Mouse (Mus musculus) T-cell, adult 2 months (primary cell): Measurements from ENCODE around the gene Cd63.
A peak's percentile ranks its signal among the peaks of the same experiment; 100 is the strongest.

Experiments used
- DNase-seq: peaks from one replicate; pipeline ENCODE4 v3.0.0; 2022; ENCODE audit warnings: low spot score

Cd63 gene

DNA sequence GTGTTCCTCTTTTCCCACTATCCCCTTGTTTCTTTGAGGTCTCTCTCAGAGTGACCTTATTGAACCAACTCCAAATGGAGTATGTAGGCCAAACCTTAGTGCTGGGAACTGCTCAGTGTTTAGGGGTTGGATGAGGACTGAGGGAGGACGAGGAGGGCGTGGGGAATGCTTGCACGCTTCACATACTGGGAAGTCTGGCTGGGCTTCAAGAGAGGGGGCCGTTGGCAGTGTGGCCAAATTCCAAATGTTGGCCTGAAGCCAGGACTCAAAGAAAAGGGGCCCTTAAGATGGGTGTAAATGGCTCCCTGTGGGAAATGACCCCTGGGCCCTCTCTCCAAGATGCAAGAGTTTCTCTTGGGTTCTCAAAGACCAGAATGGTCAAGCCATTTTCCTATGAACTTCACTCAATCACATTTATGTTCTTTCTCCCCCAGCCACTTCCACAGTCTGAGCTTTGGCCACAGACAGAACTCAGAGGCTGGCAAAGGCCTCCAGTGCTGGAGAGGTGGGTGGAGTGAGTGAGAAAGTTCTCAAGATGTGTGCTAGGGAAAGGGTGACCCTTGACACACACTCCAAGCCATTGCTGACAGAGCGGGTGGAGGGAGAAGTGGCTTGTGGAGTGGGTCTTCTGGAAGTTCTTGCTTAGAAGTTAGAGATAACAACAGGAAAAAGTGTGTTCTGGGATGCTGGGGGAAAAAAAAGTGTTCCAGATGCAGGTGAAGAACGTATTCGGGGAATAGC, 29.0 kb downstream of the Cd63 start:
- no peak for DNase-seq

DNA sequence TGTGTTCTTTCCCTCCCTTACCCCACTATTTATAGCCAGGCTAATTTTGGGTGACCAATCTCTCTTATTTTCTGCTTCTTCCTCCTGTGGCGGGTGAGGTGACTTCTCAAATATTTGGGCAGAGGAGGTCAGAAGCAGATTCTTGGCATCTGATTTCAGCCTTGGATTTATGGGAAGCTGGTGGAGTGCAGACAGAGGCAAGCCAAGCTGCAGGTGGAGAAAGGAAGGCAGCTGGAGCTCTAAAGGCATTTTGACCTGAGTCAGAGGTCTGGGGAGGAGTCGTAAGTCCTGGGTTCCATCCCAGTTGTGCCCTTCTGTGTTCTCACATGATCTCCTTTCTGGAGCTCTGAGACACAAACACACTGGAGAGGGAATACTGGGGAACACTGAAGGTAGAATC, 30.7 kb downstream of the Cd63 start:
- no peak for DNase-seq

DNA sequence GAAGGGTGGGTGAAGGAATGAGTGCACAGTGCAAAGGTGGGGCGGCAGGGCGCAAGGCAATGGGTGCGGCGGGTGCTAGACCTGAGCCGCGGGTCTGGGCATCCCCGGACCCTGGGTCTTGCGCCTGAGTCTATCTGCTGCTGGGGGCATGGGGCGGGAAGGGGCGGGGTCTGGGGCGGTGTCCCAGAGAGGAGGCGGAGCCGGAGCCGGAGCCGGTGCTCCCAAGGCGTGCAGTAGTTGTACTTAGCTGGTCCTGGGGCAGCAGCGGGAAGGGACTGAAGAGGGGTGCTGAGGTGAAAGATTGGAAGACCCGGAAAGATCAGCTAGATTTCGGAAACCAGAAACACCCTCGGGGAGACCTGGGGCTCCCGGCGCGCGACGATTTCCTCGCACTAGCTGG, 32.8 kb downstream of the Cd63 start, which contains the start of gene Itga7:
Gene Itga7, plus strand, starts transcription at position 245 of the 400 bp plus-strand sequence.
- no peak for DNase-seq

DNA sequence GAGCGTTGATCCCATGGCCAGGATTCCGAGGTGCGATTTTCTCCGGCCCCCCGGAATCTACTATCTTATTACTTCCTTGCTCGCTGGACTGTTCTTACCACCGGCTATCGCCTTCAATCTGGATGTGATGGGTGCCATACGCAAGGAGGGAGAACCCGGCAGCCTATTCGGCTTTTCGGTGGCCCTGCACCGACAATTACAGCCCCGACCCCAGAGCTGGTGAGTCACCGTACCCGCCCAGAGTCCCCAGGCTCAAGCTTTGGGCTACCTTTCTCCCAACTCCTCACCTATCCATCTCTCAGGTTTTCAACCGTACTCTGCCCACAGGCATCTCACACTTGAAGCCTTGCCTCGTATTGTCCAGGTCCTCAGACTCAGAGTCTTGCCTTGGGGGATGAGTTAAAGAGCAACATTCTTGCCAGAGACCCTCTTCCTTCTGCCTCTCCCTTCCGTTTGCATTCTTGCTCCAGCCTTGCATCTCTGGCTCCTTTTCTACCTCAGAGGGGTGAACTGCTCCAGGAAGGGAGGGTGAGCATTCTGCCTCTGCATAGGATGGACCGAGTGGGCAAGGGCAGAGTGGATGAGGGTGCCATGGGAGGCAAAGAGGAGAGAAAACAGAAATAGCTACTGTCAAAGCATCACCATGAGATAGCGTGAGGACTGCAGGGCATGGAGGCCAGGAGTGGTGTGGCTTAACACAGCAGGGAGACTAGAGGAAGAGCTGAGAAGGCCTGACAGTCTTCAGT, 33.4 kb downstream of the Cd63 start:
- DNase-seq, result no peak

DNA sequence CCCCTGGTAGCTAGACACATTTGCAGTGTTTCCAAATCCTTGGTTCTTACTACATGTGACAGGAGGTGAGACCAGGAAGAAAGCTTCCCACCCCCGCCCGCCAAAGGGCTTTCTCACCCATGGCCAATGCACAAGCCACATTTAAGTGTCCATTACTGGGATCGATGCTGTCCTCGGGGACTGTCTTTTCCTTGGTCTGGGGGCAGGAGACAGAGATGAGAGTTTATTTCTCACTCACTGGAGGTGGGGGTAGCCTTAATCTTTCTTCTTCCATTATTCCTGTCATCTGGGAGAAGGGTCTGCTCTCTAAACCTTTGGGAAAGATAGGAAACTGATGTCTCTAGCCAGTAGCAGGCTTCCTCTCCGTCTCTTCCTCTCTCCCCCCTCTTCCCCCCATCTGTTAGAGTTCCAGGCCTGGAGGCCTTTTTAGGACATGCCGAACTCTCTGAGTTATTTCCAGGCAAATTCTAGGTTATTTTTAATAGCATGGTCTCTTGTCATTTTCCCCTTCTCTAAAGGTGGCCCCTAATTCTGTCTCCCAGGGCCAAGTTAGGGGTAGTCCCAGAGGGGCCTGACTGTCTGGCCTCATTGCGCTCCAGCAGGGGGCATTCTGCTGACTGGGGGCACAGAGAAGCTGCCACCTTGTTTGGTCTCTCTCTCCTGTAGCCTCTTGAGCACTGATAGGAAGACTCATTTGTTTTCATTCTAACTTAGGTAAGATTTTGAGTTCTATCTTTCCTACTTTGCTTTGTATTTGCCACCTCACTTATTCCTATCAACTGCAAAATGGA, 34.4 kb downstream of the Cd63 start:
- DNase-seq, result no peak

DNA sequence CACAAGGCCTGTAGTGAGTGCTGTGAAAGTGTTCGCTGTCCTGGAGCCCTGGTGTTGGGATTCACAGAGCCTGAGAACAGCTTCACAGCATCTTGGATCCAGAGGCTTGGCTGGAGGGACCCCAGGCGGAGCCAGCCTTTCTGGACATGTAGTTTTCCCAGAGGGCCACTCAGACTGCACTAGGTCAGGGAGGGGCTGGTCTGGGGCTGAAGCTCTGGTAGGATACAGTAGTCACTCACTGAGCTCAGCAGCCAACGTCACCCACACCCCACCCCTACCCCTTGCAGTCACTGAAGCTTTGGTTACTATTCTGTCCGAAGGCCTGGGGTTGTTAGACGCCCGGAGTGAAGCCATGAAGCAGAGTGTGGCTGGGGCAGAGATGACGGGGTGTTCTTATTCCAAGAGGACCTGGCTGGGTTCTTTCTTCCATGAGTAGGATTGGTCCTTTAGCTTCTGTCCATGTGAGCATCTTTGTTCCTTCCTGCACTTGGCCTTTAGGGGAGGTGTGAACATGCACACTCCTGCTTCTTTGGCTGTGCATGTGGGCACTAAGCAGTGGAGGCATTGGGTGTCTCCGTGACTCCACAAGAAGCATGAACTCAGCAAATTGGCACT, 35.1 kb downstream of the Cd63 start:
- DNase-seq, result no peak

DNA sequence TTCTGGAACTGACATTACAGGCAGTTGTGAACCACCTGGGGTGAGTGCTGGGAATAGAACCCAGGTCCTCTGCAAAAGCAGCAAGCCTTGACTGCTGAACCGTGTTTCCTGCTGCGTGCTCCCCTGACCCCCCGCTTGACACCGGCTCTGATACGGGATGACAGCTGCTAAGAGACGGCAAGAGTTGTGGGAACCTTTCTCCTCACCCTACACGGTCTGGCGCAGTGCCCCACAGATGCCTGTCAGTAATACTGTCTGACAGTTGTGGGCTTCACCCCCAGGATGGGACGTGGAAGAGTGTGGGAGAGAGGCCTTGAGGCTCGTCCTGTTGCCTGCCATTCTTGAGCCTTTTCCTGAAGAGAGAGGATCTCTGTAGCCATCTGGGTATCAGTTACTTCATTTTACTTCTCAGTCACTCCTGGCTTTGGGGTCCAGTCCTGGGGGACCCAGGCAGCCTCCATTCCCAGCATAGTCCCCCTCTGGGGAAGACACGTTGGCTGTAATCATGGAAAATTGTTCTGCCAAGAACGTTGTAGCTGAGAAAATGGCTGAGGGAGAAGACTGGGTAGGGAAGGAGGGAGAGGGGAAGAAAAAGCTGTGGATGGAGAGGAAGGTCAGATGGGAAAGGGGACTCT, 37.1 kb downstream of the Cd63 start:
- DNase-seq, result no peak

DNA sequence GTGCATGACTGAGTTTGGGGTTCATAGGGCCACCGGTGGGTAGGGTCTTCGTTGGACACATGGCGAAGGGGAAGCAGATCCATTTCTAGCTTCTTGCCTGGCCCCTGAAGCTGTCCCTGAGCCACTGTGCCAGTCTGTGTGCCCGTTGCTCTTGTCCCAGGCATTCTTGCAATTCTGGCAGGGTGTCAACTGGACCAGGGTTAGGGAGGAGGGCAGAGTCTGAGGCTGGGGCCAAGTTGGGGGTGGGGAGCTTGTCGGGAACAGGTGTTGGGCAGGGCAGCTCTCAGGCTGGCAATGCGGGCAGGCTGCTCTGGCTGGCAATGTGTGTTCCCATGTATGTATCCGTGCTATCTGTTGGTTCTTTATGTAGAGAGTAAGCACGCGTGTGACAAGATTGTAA, 37.7 kb downstream of the Cd63 start:
- no peak for DNase-seq

DNA sequence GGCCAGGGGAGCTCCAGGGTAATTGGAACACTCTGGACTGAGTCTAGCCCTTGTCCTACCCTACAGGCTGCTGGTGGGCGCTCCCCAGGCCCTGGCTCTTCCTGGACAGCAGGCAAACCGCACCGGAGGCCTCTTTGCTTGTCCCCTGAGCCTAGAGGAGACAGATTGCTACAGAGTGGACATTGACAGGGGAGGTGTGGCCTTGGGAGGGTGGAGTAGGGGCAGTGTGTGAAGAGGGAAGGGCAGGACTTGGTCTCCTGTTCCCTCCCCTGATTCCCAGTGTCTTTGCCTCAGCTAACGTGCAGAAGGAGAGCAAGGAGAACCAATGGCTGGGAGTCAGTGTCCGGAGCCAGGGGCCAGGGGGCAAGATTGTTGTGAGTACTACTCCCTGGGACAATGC, 38.2 kb downstream of the Cd63 start:
- DNase-seq, result no peak

DNA sequence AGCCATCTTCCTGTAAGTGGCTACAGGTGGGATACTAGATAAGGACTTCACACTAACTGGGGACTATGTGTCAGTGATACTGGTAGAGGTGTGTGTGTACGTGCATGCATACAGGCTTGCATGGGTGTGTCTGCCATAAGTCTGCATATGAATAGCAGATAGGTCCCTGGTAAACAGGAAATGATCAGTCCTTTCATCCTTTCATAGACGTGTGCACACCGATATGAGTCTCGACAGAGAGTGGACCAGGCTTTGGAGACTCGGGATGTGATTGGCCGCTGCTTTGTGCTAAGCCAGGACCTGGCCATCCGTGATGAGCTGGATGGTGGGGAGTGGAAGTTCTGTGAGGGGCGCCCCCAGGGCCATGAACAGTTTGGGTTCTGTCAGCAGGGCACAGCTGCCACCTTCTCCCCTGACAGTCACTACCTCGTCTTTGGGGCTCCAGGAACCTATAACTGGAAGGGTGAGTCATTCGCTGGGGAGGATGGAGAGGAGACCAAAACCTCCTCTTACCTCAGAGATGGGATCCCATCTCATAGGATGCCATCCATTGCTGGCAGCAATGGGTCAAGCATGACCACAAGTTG, 39.8 kb downstream of the Cd63 start:
- DNase-seq, result peak; percentile 47

DNA sequence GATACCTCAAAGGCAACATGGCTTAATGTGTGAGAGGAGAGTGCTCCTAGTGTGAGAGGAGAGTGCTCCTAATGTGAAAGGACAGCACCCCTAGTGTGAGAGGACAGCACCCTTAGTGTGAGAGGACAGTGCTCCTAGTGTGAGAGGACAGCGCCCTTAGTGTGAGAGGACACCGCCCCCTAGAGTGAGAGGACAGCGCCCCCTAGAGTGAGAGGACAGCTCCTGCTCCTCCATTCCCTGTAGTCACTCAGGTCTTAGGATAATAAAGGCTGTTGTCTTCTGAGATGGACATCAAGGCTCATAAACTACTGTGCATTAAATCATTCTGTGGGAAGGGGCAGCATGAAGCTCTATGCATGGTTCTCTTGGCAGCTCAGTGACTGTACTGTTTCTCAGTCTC, 44.9 kb downstream of the Cd63 start:
- DNase-seq, result peak; percentile 17

DNA sequence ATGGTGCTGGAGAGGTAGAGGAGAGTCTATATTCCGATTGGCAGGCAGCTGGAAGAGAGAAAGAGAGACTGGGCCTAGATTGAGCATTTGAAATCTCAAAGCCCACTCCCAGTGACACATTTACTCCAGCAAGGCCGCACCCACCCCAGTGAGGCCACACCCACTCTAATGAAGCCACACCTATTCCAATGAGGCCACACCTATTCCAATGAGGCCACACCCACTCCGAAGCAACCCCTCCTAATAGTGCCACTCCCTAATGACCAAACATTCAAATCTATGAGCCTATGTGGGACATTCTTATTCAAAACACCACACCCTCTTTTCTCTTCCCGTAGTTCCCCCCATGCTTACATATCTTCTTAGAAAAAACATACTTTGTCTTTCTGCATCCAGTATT, 46.7 kb downstream of the Cd63 start:
- DNase-seq, result no peak

DNA sequence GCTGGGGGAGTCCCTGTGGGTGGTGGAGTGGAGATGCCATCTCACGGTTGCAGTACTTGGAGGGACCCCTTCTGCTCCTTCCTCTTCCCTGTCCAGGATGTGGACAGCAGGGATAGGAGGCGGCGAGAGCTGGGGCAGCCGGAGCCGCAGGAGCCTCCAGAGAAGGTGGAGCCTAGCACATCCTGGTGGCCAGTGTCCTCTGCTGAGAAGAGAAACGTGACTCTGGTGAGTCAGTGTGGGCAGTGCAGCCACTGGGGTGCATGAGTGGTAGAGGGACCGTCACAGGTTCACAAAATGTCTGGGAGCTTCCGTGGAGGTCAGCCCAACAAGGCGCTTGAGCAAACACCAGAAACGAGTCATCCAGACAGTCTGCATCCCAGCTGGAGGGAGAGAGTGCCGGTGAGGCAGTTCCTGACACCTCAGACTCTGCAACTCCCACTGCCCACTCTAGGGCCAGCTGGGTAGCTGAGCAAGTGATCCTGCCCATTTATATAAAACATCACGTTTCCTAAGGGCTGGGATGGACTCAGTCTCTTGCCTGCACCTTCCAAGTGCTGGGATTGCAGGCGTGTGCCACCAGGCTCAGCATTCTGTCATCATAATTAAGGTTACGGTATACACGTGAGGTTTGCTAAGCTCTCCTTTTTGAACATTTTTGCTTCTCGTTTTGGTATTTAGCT, 49.6 kb downstream of the Cd63 start:
- no peak for DNase-seq

DNA sequence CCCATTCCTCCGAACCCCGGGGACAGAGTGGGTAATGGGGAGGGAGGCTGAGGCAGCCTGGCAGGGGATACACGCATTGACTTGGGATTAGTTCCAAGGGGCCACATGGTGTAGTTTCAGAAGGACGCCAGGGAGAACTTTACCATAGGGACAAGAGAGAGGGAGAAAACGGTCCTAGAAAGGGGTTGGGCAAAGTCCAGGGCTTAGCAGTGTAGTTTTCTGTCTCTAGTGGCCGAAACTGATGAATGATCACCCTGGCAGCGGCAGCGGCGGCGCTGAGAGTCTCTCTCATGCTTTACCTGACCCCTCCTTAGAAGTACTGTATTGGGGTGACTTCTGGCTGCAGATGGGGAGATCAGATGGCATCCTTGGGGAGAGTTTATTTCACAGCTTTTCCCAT, 57.6 kb downstream of the Cd63 start:
- no peak for DNase-seq

DNA sequence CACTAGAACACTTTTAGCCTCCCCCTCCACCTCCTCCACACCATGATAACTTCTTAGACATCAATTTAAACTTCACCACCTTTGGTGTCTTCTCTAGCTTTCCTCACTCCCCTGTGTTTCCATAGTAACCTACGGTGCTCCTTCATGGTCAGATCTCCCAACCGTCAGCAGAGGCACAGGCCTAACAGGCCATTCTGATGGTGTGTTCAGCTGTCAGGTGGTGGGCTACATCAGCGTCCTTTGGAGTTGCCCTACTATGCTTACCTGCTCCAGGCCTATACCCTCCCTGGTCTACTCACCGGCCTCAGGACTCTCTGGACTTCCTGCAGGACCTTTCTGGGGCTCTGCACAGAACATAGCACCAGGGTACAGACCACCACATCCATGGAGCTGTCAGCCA, 59.4 kb downstream of the Cd63 start:
- no peak for DNase-seq

DNA sequence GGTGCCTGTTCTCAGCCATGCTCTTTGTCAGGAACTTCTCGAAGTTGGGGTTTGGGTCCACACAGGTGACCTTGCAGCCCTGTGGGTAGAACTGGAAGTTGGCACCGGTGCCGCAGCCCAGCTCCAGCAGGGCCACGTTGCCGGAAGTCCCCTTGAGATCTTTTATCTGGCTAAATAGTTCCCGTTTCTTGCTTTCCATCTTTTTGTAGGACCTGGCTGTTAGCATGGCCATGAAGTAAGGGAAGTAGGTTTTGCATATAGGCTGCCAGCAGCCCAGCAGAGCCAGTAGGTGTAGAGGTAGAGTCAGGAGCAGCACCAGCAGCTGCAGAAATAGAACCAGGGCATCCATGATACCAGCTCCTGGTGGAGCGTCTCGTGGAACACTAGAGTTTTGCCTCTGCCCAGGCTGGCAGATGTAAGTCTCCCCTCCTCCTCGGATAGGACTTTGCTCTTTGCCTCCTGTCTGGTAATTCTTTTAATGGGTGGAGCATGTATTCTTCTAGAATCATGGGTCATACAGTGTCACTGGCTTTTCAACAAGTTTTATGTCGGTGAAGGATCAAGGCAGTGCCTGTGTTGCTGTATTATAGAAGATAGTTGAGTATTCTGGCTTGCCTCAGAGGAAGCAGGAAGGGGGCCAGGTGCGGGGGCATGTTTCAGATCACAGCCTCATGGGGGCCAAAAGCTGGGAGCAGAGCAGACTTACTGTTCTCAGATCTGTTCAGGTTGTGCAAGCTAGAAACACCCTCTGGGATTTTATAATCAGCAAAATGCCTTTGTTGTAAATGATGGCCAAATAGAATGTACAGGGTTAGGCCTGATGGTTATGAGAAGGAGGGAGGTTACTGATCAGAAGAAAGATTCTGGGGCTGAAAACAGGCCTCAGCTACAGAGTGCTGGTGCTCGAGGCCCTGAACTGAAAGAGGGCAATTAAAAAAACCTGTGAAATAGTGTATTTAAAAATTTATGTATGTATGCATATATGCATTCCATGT, 60.1 kb downstream of the Cd63 start, which contains the start of gene Mettl7b:
Gene Mettl7b, minus strand, starts transcription at position 399 of the 995 bp plus-strand sequence.
- peak; percentile 12 for DNase-seq
